Mouse (Mus musculus): ENCODE data around the gene Sel1l3.

Gene Sel1l3

DNA sequence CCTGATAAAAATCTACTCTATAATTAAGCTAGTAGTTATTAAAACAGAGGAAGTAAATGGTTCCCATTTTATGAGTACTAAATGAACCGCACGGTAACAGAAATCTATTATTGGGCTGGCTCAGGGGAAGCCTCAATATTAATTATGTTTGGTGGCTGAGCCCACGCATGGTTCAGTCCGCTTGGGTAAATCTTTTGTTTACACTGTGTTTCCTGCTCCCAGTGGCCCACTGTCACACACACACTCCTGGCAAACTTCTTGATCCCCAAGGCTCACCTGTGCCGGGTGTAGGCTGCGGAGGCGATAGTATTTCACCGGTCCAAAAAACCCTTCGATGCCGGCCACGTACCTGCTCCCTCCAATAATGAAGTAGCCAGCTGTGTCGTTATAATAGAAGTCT lies 39.3 kb downstream of the Sel1l3 start:
- 72% methylated on average over 12 of the region's 12 CpGs for WGBS

DNA sequence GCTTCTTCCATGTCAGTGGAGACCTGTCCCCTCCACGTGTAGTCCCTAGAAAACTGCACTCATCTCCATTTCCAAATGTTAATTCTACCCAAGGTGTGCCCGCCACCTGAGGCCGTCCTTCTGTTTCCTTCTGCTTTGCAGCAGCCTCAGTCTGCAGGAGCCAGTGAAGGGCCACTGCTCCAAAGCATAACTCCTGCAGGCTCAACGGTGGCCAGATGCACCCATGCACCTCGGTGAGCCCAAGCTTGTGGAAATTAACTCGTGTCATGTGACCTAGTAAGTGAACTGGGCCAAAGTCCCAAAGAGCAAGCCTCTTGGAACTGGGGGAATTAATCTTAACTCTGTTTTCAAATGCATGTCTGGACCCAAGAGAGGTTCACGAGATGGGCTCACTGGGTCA lies 40.8 kb downstream of the Sel1l3 start:
- WGBS = 84% methylated on average over 7 of the region's 7 CpGs

DNA sequence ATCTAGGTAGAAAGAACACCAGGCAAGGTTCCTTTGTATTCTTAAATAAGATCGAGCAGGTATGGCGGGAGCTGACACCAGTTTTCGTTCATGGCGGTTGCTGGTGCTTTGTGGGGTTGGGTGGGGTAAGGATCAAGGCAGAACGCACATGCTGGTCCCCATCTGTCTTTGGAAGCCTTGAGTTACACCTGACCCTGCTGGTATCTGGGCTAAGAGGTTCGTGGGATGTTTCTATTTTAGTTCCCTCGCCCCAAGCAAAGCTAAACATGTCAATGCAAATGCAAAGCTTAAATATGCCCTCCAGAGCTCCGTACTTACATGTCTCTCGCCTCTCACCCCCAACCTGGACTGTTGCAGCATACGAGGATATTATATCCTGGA lies 41.5 kb downstream of the Sel1l3 start:
- WGBS = 64% methylated on average over 10 of the region's 10 CpGs

DNA sequence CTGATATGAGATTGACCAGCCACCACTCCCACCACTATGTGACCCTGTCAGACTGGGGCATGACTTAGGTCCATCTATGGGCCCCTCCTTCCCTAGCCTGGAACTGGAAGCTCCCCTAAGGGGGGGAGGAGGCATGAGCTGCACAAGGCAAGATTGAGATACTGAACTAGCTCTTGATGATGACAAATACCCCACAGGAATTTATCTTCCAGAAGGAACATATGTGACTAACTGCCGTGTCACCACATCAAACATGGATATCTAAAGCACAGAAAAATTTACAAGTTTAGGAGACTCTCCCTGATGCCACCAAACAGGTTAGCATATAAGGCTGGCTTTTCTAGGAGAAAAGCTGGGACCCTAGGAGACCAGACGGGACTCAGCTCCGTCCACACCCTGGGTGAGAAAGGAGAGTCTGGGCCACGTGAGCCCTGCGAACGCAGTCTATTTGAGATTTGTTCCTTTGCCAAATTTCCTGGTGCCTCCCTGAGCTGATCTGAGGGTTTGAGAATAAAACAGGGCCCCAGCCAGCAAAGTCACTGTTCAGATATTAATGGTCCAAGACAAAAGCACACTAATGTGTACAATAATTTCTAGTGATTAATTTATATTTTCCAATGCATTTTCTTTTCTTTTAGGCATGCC lies 42.0 kb downstream of the Sel1l3 start:
- WGBS = 53% methylated on average over 6 of the region's 6 CpGs

DNA sequence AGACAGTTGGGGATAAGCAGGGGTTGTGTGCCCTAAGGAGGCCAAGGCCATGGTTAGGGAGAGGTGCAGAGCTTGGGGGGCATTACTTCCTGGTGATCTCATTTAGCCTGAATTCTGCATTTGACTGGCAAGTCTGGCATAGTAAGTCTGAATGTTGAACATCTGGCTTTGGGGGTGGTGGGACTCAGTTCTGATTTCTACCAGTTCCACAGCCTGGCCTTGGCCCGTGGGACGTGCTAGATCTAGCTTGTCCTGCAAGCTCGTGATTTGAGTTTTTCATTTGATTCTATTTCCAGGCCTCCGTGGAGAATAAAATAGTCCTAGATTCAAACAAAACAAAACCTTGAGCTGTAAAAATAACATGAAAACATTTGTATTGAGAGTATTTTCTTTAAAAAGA lies 46.2 kb downstream of the Sel1l3 start:
- 40% methylated on average over 4 of the region's 4 CpGs for WGBS

DNA sequence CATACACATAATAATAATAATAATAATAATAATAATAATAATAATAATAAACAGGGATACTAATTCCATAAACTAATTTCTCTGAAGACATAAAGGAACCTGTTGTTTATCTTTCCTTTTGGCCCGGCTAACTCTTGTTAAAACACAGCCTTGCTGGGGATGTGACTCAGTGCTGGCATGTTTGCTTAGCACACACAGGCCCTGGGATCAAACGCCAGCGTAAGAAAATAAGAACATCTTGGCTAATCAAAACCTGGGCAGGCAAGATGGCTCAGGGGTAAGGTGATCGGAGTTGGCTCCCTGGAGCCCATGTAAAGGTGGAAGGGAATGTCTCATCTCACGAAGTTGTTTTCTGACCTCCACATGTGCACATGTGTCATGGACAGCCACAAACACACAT lies 48.1 kb downstream of the Sel1l3 start:
- 72% methylated on average over 5 of the region's 5 CpGs for WGBS

DNA sequence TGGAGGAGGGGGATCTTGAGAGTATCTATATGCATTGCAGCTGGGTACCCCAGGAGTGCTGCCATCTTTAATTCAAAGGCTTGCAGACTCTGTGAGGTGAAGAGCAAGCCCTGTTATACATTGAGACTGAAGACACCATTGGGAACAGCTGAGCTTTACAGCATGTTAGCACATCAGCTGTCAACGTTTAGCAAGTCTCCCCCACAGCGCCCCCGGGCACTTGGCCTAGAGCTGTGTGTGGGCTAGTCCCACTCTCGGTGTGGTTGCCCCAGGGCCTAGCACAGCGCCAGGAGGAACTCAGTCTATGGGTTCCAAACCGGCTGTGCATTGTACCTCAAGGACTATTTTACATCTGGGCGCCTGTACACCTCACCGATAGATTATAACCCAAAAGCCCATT lies 51.3 kb downstream of the Sel1l3 start:
- 62% methylated on average over 8 of the region's 8 CpGs for WGBS

DNA sequence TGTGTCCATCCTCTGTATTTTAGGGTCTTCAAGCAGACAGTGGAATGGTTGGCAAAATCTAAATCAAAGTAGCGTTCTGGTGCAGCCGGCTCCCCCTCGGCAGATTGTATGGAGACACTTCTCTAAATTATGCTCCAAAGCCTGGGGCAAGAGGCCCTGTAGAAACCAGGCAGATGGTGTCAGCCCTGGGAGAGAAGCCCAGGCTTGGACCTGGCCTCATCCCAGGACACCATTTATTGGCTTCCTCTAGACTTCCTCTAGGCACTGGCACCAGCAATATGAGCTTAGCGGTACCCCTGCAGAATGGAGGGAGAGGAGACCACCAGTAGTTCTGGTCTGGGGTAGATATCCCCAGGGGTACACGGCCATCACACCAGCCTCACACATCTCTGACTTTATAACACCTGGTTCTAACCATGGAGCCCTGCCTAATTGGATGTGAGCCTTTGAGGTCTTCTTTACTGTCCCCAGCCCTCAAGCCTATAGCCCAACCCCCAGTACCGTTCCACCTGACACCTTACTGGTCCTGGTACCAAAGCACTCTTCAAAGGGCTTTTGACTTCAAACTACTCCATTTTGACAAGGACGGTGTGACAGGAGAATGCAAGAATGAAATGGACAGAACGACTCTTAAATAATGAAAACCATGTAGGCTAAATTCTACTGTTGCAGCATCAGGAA lies 52.1 kb downstream of the Sel1l3 start:
- WGBS = 60% methylated on average over 8 of the region's 8 CpGs

DNA sequence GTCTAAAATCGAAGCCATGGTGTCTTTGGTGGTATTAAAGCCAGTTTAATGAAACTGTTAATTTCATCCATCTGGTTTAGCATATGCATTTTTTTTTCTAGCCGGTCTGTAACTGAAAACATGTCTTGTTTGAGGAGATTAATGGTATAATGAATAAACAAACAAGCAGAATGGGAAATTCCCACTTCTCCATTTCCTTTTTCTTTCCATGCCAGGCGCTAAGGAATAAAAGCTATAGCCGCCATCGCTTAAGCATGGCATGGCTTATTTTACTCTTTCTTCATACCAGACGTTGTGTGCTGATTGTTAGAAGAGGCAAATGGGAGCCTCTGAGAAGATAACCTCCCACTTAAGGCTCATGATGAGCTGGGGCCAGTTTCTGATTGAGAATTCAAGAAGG lies 53.5 kb downstream of the Sel1l3 start:
- WGBS = 63% methylated on average over 6 of the region's 6 CpGs

DNA sequence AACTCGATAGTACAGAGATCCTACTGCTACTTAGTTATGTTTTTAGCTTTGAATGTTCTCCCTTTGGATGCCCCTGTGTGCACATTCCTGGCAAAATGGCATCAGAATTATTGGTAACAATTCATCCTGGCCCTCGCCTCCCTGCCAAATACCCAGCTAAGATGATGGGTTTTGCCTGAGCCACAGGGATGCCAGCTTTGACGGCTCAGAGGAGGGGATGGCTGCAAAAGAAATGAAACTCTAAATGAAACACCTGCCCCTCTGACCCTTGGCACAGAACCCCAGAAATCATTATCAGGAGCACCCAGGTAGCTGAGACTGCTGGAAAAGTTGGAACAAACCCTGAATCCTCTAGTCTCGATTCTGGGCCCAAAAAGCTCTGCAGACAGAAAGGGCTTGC lies 54.1 kb downstream of the Sel1l3 start:
- WGBS = 75% methylated on average over 4 of the region's 4 CpGs

DNA sequence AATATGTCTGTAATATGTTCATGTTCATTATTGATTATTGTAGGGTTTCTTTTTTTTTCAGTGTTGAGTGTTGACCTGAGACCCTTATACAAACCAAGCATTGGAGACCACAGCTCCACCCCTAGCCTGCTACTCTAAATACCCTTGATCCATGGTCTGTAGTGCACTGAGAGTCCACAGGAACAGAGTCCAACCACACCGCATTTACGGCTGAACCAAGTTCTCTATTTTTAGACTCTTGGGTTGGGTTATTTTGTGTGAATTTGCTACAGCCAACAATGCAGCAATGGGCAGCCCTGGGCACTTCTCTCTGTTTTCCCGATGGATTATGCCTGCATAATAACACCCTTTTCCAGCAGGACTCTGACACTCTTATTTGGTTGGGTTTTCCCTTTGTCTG lies 54.6 kb downstream of the Sel1l3 start:
- WGBS = 52% methylated on average over 3 of the region's 3 CpGs

DNA sequence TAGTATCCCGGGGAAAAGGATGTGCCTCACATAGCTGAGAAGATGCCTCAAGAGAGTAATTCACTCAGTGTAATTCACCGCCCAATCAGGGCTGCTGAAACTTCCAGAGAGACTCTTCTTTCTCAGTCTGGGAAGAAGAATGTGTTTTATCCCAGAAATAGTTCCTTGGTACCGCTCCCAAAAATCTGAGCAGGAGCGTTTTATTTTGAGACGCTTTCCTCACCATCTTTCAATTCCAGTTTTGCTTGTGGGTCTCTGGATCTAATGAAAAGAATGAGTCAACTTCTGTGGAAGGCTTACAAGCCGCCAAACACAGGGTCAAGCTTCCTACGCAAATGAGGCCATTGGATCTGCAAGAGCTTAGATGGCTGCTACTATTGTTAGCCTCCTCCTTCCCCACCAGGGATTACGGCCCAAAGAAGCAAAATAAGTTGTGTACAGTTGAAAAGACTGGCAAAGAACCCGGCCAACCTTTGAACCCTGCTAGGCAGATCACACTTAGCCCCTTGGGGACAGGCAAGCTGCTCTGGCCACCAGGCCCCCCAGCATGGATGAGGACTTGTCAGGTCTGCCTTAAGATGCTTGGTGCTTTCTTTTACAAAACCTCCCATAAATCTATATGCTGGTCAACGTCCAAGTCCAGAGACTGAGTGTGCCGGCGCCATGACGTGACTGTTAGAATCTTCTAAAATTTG lies 57.6 kb downstream of the Sel1l3 start:
- 38% methylated on average over 13 of the region's 13 CpGs for WGBS

DNA sequence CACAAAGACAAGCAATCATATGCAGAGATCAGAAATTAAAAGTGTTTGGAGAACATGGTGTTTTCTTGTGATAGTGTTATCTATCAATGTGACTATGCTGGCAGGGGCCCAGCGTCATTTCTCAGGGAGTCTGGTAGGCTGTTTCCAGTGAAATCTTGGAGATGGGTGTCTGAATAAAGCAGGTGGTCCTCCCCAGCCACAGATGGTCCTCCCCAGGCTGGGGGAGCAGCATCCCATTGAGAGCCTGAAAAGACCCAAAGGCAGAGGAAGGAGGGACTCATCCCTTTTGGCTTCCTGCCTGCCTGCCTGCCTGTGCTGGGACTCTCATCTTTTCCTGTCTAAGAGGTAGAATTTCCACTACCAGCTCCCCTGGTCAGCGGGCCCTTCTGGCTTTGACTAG lies 59.2 kb downstream of the Sel1l3 start:
- 34% methylated on average over 2 of the region's 2 CpGs for WGBS

DNA sequence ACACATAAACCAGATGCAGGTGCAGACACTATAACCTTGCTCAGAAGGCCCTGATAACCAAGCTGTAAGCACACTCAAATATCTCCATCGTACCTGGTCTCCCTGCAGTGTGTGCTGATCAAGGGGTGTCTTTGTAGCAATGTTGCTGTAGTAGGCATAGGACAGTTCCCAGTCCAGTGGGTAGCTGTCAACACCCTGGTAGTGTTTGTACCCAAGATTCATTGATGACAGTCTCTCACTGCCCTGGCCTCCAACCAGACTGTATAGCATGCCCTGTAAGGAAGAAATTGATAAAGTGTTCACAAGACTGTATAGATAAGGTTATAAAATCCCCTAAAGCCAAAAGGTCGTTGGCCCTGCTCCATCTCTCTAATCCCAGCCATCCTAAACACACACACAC lies 59.6 kb downstream of the Sel1l3 start:
- 66% methylated on average over 2 of the region's 2 CpGs for WGBS

DNA sequence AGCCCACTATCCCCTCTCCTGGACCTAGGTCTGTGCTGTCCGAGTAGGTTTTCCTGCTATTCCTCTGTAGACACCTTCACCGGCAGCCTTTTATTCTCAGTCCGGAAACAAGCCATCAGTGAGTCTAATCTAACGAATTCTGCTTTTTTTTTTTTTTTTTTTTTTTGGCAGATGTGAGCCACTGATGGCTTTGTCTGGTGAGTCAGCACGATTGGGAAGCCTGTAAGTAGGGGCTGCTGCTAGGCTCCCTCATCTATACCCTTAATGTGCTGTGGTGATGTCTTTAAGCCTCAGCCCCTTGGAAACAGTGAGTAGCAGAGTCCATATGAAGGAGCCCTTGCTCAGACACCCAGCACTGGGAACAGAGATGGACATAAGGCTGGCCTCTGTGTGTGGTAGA lies 60.6 kb downstream of the Sel1l3 start:
- WGBS = 49% methylated on average over 5 of the region's 5 CpGs

DNA sequence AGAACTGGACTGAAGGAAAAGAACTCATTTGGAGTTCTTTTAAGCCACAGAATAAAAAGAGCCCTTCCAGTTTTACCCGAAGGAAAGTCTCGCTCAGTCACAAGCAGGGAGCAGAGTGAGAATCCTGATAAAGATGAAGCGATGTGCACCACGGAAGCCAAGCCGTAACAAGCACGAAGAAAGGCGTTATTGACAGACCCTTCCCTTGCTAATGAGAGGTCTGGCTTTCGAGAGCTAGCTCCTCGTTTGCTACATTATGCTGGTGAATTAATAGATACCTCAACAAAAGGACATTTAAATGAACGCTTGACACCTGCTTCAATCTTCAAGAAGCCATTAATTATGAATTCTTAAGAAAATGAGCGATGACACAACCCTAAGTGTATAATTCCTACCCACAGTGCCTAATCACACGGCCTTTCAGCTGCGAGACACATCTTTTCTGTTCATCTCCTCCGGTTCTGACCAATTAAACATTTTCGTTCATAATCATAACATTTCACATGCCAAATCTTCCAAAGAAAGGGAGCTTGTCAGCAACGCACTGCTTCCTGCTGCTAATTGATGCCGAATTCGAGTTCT lies 62.3 kb downstream of the Sel1l3 start:
- WGBS = 42% methylated on average over 18 of the region's 18 CpGs

DNA sequence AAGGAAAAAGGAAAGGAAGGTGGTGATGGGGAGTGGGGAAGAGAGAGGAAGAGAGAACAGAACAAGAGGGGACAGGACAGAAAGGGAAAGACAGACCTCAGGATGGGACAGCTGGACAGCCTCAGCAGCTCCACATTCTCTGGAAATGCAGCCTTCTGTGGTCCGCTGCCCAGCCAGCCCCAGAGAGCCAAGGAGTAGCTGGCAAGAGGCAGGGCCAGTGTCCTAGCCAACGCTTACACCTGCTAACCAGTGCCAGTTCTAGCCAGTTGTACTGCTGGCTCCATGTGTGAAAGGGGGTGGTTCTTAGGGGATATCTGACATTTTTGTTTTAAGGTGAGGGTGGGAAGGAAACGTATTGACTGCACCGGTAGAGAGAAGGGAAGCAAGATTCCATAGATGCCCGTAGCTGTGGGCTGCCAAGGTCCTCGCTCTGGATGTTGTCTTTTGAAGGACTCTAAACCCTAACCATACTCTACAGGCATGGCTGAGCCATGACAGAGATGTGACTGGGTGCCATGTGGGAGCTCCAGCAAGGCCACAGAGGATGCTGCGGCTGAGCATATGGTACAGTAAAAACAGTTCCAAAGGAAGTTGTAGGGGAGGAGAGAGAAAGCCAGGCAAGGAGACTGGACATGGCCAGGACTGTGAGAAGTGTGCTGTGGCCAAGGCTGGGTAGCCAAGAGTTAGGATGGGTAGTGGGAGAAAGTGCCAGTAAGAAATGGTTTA lies 64.6 kb downstream of the Sel1l3 start:
- 56% methylated on average over 7 of the region's 7 CpGs for WGBS

DNA sequence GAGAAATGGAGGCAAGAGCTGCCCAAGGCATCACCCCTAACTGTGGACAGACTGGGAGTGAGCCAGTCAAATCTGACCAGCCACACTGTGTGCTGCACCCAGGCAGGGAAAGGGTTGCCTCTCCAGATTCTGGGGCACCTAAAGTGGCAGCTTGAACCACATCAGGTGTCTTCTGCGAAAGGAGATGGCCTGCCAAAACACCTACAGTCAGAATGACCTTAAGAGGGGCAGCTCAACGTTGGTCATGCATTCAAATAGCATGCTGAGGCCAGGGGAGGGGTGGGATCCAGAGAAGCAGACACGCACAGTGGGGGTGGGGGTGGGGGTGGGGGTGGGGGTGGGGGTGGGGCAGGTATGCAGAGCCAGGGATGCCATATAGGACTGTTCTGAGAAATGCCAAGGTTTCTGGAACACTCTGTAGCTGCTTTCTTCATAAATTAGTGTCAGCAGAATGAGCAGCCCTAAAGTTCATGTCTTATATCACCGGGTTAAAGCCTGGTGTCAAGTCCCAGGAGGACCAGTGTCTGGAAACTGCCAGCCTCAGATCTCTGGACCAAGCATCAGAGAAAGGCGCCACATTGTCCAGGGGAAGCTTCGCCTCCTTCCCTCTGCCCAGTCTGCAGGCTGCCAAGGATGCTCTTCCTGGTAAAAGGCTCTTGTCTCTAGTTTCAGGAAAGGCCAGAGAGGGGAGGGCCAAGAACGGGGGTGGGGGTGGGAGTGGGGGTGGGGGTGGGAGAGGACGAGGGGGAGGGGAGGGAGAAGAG lies 65.4 kb downstream of the Sel1l3 start:
- WGBS = 36% methylated on average over 8 of the region's 8 CpGs

DNA sequence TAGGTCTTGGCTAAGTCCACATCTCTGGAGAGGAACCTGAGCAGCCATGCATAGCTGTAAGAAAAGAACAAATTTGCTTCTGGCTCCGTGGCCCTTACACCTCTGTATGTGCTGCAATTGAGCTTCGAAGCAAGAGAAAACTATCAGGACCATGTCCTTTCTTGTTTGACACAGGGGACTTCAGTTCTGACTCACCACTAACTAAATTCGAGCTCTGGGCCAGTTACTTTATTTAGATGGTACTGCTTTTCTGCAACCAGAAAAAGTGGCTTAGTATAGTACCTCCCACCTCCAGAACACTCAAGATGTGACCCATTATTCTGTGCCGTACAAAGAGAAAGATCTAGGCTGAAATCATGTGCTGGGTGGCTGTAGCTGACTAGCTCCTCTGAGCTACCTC lies 66.3 kb downstream of the Sel1l3 start:
- 44% methylated on average over 4 of the region's 4 CpGs for WGBS

DNA sequence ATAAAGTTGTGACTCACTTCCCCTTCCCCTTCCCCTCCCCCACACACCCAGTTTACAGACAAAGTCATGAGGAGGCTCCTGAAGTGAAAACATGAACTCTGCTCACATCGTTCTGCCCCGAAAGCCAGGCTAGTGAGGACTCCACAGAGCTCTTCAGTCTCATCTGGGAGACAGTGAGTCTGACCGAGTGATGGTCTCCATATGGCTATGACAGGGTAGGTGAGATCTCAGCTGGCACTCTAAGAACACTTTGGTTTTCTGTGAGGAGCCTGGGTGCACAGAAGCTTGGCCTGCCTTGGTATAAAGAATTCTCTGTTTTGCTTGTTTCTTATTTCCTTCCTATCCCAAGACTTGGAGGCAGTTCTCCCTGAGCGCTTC lies 67.1 kb downstream of the Sel1l3 start:
- 54% methylated on average over 4 of the region's 4 CpGs for WGBS

DNA sequence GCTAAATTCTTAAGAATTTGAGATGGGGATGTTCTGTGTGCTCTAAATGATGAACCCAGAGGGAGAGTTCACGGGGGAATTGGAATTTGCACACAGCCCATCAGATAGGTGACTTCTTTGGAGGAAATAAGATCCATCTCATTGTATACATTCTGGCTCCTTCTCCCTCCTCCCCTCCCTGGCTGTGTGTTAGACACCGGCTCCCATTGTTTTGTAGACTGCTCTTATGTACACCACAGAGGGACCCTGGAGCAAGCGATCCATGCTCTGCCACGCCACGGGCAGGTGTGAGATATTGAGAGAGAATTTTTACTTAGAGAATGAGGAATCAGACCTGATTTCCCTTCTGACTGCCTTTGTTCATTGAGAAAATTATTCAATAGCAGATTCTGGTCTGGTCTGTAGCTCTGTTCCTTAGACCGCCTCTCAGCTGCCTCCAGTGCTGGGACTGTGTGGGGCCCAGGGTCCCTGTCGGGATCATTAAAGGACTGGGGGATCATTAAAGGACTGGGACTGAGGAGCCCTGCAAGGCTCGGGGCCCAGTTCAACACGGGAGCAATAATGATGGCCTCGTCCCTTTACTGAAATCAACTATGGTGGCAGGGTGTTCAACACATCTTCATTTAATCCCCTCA lies 67.6 kb downstream of the Sel1l3 start:
- 68% methylated on average over 10 of the region's 10 CpGs for WGBS

Data from cerebral cortex, adult 2 months (tissue).